Mouse (Mus musculus) intestine, postnatal 0 days (tissue): ENCODE measurements around the gene Scarb1. TPM values are rescaled to one million over a fixed set of nuclear protein-coding genes. Genes with fewer than 3 reads are reported as not detected.
A peak's percentile ranks its signal among the peaks of the same experiment; 100 is the strongest.

Experiments
- ATAC-seq: fragments of 200-750 bp; cut with Nextera tagmentation; 2 replicates; pipeline ENCODE4 v1.8.0; 2017; ENCODE audit warnings: mild to moderate bottlenecking, moderate TSS enrichment, moderate library complexity
- H3K27ac ChIP-seq: fragments of 300-500 bp; sonication (generic); 2 replicates; pipeline ENCODE4 v1.5.1; 2014; ENCODE audit warnings: mild to moderate bottlenecking, low read depth, low read length, moderate library complexity
- H3K27me3 ChIP-seq: fragments of 300-500 bp; sonication (generic); replicated peaks from 2 replicates; pipeline ENCODE4 v1.6.1; 2014; ENCODE audit warnings: low read length, mixed read lengths; ENCODE audit not compliant: control insufficient read depth, insufficient read depth
- H3K36me3 ChIP-seq: fragments of 300-500 bp; sonication (generic); 2 replicates; pipeline ENCODE4 v1.6.1; 2014; ENCODE audit warnings: mild to moderate bottlenecking, moderate library complexity; ENCODE audit not compliant: control insufficient read depth, insufficient read depth
- H3K4me1 ChIP-seq: fragments of 300-500 bp; sonication (generic); replicated peaks from 2 replicates; pipeline ENCODE4 v1.6.1; 2014; ENCODE audit warnings: antibody characterized with exemption, low read length, mixed read lengths; ENCODE audit not compliant: control insufficient read depth, insufficient read depth
- H3K4me2 ChIP-seq: fragments of 300-500 bp; sonication (generic); replicated peaks from 2 replicates; pipeline ENCODE4 v1.6.1; 2014; ENCODE audit warnings: low read depth, mild to moderate bottlenecking, moderate library complexity
- H3K4me3 ChIP-seq: fragments of 300-500 bp; sonication (generic); 2 replicates; pipeline ENCODE4 v1.5.1; 2014; ENCODE audit warnings: low read depth, low read length
- H3K9ac ChIP-seq: fragments of 300-500 bp; sonication (generic); 2 replicates; pipeline ENCODE4 v1.6.1; 2014; ENCODE audit warnings: mild to moderate bottlenecking, low read depth, low read length
- H3K9me3 ChIP-seq: fragments of 300-500 bp; sonication (generic); 2 replicates; pipeline ENCODE4 v1.6.1; 2016; ENCODE audit warnings: mixed run types; ENCODE audit not compliant: control insufficient read depth
- CTCF ChIP-seq: sonication (generic); IDR thresholded peaks from 2 replicates; pipeline ENCODE4 v1.5.1; 2016; ENCODE audit warnings: low read depth, mild to moderate bottlenecking, control low read depth, antibody characterized with exemption, moderate library complexity
- WGBS: fragments of 180-500 bp; shearing (Covaris S2); extraction: QIAGEN DNeasy Blood & Tissue Kit; methylation state at CpG from one replicate; pipeline ENCODE4 v1.1.7; 2014; 5-methylcytosine and 5-hydroxymethylcytosine counted together
- polyA plus RNA-seq: library from polyadenylated mRNA; unstranded; fragments of >200 nt; fragmentation: Nextera tagmentation; extraction: Ambion mirVana; gene quantifications from 2 replicates; pipeline ENCODE4 v1.2.1, GENCODE M21; 2015

Scarb1 gene
- polyA plus RNA-seq, 1 experiment from 2014 or later = 26.5 TPM

- no peaks in the 10 kb centered on the region for H3K36me3 ChIP-seq
- no peak overlapping the region for H3K9ac ChIP-seq
- TF ChIP-seq CTCF = no peak
- no peak overlapping the region for H3K4me2 ChIP-seq
- H3K4me1 ChIP-seq = no peaks in the 10 kb centered on the region
- 79% methylated on average over 3 of the region's 3 CpGs for WGBS
- no peak for ATAC-seq
- no peak overlapping the region for H3K4me3 ChIP-seq
- H3K9me3 ChIP-seq = no peaks in the 10 kb centered on the region
- H3K27ac ChIP-seq = no peak overlapping the region
- 0 out of 2 replicates have a peak, but pooled peaks cover 4% of the 10 kb centered on the region for H3K27me3 ChIP-seq
Observed at GRCm38 (mm10) chr5:125349391-125349790, 8.5 kb upstream of the Scarb1 start.

DNA sequence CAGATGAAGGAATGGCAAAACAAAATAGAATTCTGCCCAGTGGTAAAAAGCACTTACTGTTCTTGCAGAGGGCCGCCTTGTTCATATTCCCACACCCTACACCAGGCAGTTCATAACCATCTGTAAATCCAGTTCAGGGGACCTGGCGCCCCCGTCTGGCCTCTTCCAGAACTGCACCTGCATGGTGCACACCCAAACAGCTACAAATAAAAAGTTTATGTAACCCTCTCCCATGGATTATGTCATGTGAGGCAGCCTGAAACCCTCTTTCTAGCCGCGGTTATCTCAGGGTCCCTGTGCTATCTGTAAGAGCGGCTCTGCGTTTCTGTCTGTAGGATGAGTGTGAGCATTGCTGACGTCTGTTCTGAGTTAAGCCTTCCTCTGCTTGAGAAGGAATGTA, 7.6 kb upstream of the Scarb1 start:
- no peaks in the 10 kb centered on the region for H3K36me3 ChIP-seq
- H3K4me1 ChIP-seq = no peaks in the 10 kb centered on the region
- H3K27ac ChIP-seq = no peak overlapping the region
- WGBS = 43% methylated on average over 8 of the region's 8 CpGs
- no peaks in the 10 kb centered on the region for H3K9me3 ChIP-seq
- H3K4me3 ChIP-seq = no peak overlapping the region
- peak; percentile 77 for TF ChIP-seq CTCF
- ATAC-seq = peak; percentile 50
- H3K27me3 ChIP-seq = 0 out of 2 replicates have a peak, but pooled peaks cover 4% of the 10 kb centered on the region
- no peak overlapping the region for H3K9ac ChIP-seq
- H3K4me2 ChIP-seq = no peak overlapping the region

- Histone ChIP-seq H3K9ac (no peak overlapping the region), H3K4me2 (no peak overlapping the region), H3K4me3 (no peak overlapping the region), H3K27ac (no peak overlapping the region), H3K4me1 (no peaks in the 10 kb centered on the region), H3K27me3 (0 out of 2 replicates have a peak, but pooled peaks cover 4% of the 10 kb centered on the region), H3K9me3 (no peaks in the 10 kb centered on the region), H3K36me3 (no peaks in the 10 kb centered on the region)
- ATAC-seq = peak; percentile 75
- WGBS = 45% methylated on average over 7 of the region's 7 CpGs
- TF ChIP-seq CTCF = no peak
Observed at GRCm38 (mm10) chr5:125348067-125348466, 7.2 kb upstream of the Scarb1 start.

- Histone ChIP-seq H3K27ac (no peak overlapping the region), H3K4me3 (no peak overlapping the region), H3K9me3 (no peaks in the 10 kb centered on the region), H3K9ac (no peak overlapping the region), H3K36me3 (no peaks in the 10 kb centered on the region), H3K4me2 (no peak overlapping the region), H3K4me1 (0 out of 2 replicates have a peak, but pooled peaks cover 3% of the 10 kb centered on the region), H3K27me3 (0 out of 2 replicates have a peak, but pooled peaks cover 4% of the 10 kb centered on the region)
- 91% methylated on average over 6 of the region's 6 CpGs for WGBS
- no peak for TF ChIP-seq CTCF
- no peak for ATAC-seq
Observed at GRCm38 (mm10) chr5:125344296-125344695, 3.4 kb upstream of the Scarb1 start.

DNA sequence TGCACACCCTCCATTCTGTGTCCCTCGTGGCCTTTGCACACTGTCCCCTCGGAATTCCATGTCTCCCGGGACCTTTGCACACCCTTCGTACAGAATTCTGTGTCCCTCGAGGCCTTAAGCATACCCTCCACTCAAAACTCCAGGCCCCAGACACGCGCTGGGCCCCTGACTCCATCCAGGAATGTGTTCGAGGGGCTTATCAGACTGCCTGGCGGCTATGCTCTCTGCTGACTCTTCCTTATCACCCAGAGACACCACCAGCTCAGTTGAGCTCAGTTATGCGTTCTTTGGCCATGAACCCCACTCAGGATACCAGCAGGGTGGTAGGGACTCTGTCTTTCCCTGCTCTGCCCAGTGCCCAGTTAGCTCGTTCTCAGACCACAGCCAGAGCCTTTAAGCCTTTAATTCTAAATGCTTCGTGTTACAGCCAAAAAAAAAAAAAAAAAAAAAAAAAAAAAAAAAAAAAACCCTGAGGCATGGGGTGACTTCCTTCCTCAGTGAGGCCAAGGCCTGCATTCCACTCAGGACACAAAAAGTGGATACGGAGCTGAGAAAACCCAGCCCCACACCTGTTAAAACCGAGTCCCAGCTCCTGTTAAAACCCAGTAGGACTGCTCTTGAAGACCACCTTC, 681 bp upstream of the Scarb1 start:
- Histone ChIP-seq H3K4me3 (peak overlapping the region; percentile 74), H3K36me3 (no peaks in the 10 kb centered on the region), H3K9me3 (no peaks in the 10 kb centered on the region), H3K27me3 (no peaks in the 10 kb centered on the region), H3K4me2 (peak overlapping the region; percentile 99), H3K9ac (peak overlapping the region; percentile 42; the same call in 1 of the 2 replicates), H3K4me1 (0 out of 2 replicates have a peak, but pooled peaks cover 3% of the 10 kb centered on the region), H3K27ac (no peak overlapping the region)
- TF ChIP-seq CTCF = no peak
- WGBS = 50% methylated on average over 14 of the region's 14 CpGs
- no peak for ATAC-seq

DNA sequence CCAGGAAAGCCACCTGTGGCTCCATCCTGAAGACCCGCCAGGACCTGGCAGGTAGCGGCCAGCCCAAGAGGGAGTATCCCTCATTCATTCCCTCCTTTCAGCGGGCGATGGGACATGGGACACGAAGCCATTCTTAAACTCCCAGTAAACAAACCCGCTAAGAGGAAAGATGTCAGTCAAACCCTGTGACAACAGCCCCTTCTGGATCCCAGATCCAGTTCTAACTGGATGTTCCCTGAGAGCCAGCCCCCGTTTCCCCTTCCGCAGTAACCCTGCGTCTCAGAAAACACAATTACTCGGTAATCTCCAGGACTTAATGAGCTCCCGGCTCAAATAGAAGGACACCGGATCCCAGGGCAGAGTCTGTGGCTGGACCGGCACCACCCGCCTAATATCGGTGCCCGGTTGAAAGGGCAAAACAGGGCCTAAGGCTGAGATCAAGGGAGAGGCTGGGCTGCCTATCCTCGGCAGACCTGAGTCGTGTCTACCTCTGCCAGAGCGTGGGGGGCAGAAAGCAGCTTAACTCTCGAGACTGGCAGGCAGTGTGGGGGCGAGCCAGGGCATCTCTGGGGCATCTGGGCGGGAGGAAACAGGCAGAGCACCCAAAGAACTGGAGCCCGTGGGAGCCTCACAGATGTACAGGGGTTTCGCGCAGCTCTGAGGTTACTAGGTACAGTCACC, 903 bp downstream of the Scarb1 start:
- Histone ChIP-seq H3K27ac (no peak overlapping the region; the same call in 1 of the 2 replicates), H3K4me2 (peak overlapping the region; percentile 99), H3K27me3 (no peaks in the 10 kb centered on the region), H3K9ac (peak overlapping the region; percentile 71), H3K9me3 (no peaks in the 10 kb centered on the region), H3K4me3 (peak overlapping the region; percentile 74), H3K36me3 (no peaks in the 10 kb centered on the region), H3K4me1 (0 out of 2 replicates have a peak, but pooled peaks cover 3% of the 10 kb centered on the region)
- WGBS = 10% methylated on average over 25 of the region's 25 CpGs
- no peak for TF ChIP-seq CTCF
- ATAC-seq = no peak
